26 mouse cellular contexts compared by ENCODE assay signal in the genomic region with DNA sequence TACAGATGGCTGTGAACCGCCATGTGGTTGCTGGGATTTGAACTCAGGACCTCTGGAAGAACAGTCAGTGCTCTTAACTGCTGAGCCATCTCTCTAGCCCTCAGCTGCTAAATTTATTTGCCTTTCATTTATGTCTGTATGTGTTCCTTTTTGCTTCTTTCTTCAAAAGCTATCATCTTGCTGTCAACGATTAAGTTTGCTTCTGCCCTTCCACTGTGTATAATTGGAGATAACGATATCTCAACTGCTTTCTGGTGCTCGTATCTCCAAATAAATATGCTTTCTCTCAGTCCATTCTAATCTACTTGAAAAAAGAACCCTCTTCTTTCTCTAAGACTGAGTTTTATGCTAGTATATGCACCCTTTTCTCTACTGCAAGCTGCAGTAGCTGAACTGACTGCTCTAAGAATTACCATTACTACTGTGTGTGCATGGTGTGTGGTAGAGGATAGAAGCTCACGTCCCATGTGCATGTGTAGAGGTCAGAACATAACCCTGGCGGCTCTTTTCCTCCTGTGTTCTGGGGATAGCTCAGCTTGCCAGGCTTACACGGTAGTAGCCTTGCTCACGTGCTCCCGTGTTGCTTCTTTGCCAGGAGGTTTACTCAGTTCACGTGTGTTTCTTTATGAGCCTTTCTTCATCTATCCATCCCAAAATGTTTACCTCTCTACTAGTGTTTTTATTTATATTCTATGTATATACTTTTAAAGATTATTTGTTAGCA. TPM values are rescaled to one million over a fixed set of nuclear protein-coding genes. Genes with fewer than 3 reads are reported as not detected.
DNase-seq lines count a peak whose midpoint lies in the region; ATAC-seq and TF ChIP-seq lines count a peak whose summit lies in the region.
"Had no signal": no experiment of that assay in that cellular context is flagged by ENCODE, and none has a peak within 500 bp of the region (broad histone marks: within the 10 kb centered on the region; RNA-seq: fewer than 3 reads in every experiment).

No protein-coding gene starts in this region.

- H3K4me3 ChIP-seq in G1E (ENCODE audit: low read depth, low read length), result no peak overlapping the region; the same call in 1 of the 2 replicates
- 0 out of 2 replicates have a peak overlapping the region, but pooled peaks have one; percentile 19 for H3K4me3 ChIP-seq in liver, embryonic 15.5 days (replicated peaks)
- H3K4me3 ChIP-seq: embryonic facial prominence, embryonic 13.5 days; forebrain, embryonic 15.5 days; heart, adult 2 months; heart, embryonic 13.5 days; limb, embryonic 10.5 days; midbrain, embryonic 13.5 days had no signal

- peaks cover 22% of the 10 kb centered on the region for H3K36me3 ChIP-seq in G1E (replicated peaks)
- no peaks in the 10 kb centered on the region for H3K36me3 ChIP-seq in liver, embryonic 15.5 days (replicated peaks)
- H3K36me3 ChIP-seq: embryonic facial prominence, embryonic 13.5 days; forebrain, embryonic 15.5 days; heart, embryonic 13.5 days; limb, embryonic 10.5 days; midbrain, embryonic 13.5 days had no signal

- WGBS in liver, embryonic 15.5 days (ENCODE audit: insufficient replicate concordance), result 24% methylated on average over 10 of the region's 10 CpGs

- DNase-seq in G1E (ENCODE audit: low spot score) (no peak), liver (peak; percentile 21)
- peak; percentile 57 for DNase-seq in c-Kit-positive CD71-positive TER-119-negative erythroid progenitor cells, embryonic 14.5 days (ENCODE audit: low read depth)
- no peak for DNase-seq in spleen, adult 12 weeks (ENCODE audit: low spot score)
- DNase-seq in thymus, postnatal 14 days, result no peak
- DNase-seq: adrenal gland, postnatal 25 days; cerebellum, adult 2 months; cerebellum, postnatal 25 days; embryo, embryonic 11 days; gastrocnemius, postnatal 36 days; heart, adult 2 months; heart, postnatal 14 days; kidney, adult 18-20 months; layer of hippocampus, adult 9-11 months; lung, adult 18-20 months; lung, postnatal 10 days had no signal

- TF ChIP-seq CTCF in G1E (IDR thresholded peaks at IDR 0.05; ENCODE audit: low read depth, low read length), result no peak

- peak overlapping the region; percentile 23 for H3K9ac ChIP-seq in liver, embryonic 15.5 days
- H3K9ac ChIP-seq: embryonic facial prominence, embryonic 13.5 days; forebrain, embryonic 15.5 days; heart, embryonic 13.5 days; midbrain, embryonic 13.5 days had no signal

- no peaks in the 10 kb centered on the region for H3K27me3 ChIP-seq in G1E (ENCODE audit: insufficient read depth, low read length)
- no peaks in the 10 kb centered on the region for H3K27me3 ChIP-seq in liver, embryonic 15.5 days
- H3K27me3 ChIP-seq: embryonic facial prominence, embryonic 13.5 days; forebrain, embryonic 15.5 days; heart, embryonic 13.5 days; midbrain, embryonic 13.5 days had no signal

- no peaks in the 10 kb centered on the region for H3K9me3 ChIP-seq in G1E (replicated peaks)
- H3K9me3 ChIP-seq in liver, embryonic 15.5 days (replicated peaks), result no peaks in the 10 kb centered on the region
- H3K9me3 ChIP-seq: embryonic facial prominence, embryonic 13.5 days; forebrain, embryonic 15.5 days; heart, embryonic 13.5 days; limb, embryonic 10.5 days; midbrain, embryonic 13.5 days had no signal

- peak overlapping the region; percentile 54 for H3K4me2 ChIP-seq in liver, embryonic 15.5 days
- H3K4me2 ChIP-seq: embryonic facial prominence, embryonic 13.5 days; forebrain, embryonic 15.5 days; heart, embryonic 13.5 days; midbrain, embryonic 13.5 days had no signal

- peaks cover 15% of the 10 kb centered on the region for H3K4me1 ChIP-seq in G1E (ENCODE audit: insufficient read depth, low read depth, low read length)
- peaks cover 27% of the 10 kb centered on the region for H3K4me1 ChIP-seq in liver, embryonic 15.5 days (replicated peaks)
- H3K4me1 ChIP-seq: forebrain, embryonic 15.5 days; limb, embryonic 10.5 days; midbrain, embryonic 13.5 days had no signal

- ATAC-seq in G1E (ENCODE audit: extremely low read depth, insufficient number of reproducible peaks, low FRiP score, poor library complexity, severe bottlenecking), result peak; percentile 28; the same call in 1 of the 2 replicates
- ATAC-seq in liver, embryonic 15.5 days (ENCODE audit: insufficient read depth), result peak; percentile 87
- ATAC-seq in activated CD4-positive, CD25-positive, alpha-beta regulatory T cell, adult 4 months, result no peak
- ATAC-seq in frontal cortex, adult (ENCODE audit: low TSS enrichment), result no peak
- ATAC-seq: CD4-positive, CD25-positive, alpha-beta regulatory T cell, adult 4 months; forebrain, embryonic 15.5 days; midbrain, embryonic 13.5 days had no signal

- H3K27ac ChIP-seq in liver, embryonic 15.5 days (replicated peaks), result peak overlapping the region; percentile 88
- H3K27ac ChIP-seq: embryonic facial prominence, embryonic 13.5 days; forebrain, embryonic 15.5 days; heart, adult 2 months; heart, embryonic 13.5 days; kidney, postnatal 0 days; limb, embryonic 10.5 days; midbrain, embryonic 13.5 days had no signal

RNA-seq across cellular contexts. Expression of a gene that starts 20.6 kb away (rescaled TPM):
- total RNA-seq in G1E (2014; fragmentation: Nextera tagmentation) (56.2 and 69.1 TPM in 2 replicates), G1E (2017) (65.2 and 75.7 TPM in 2 replicates)
- polyA plus RNA-seq in G1E (2012), result 4.5 and 5.7 TPM in 2 replicates
- 37.4 and 37.6 TPM in 2 replicates for polyA plus RNA-seq in liver, embryonic 15.5 days (2015; fragmentation: Nextera tagmentation; extraction: Ambion mirVana)
- polyA plus RNA-seq in activated CD4-positive, CD25-positive, alpha-beta regulatory T cell, adult 4 months (2017; shearing (Covaris generic)), result 100 to 1,000 TPM; 114 to 123 TPM

RNA-seq across cellular contexts. Expression of a gene that starts 21.0 kb away (rescaled TPM):
- total RNA-seq in G1E (2014; fragmentation: Nextera tagmentation), result 127 and 130 TPM in 2 replicates
- total RNA-seq in G1E (2017), result 123 and 124 TPM in 2 replicates
- 3.2 and 4.3 TPM in 2 replicates for polyA plus RNA-seq in G1E (2012)
- polyA plus RNA-seq in liver, embryonic 15.5 days (2015; fragmentation: Nextera tagmentation; extraction: Ambion mirVana), result 15.3 and 16.0 TPM in 2 replicates
- 10 to 100 TPM; 61.5 to 66.2 TPM for polyA plus RNA-seq in activated CD4-positive, CD25-positive, alpha-beta regulatory T cell, adult 4 months (2017; shearing (Covaris generic))

Comparison
In these comparisons a context has a peak if more than half of its experiments do, and no peak if none do; other contexts are left out.
1. ATAC-seq: peak in G1E (single experiment) and liver, embryonic 15.5 days (single experiment); none in activated CD4-positive, CD25-positive, alpha-beta regulatory T cell, adult 4 months (single experiment) and frontal cortex, adult (single experiment).
2. DNase-seq: peak in c-Kit-positive CD71-positive TER-119-negative erythroid progenitor cells, embryonic 14.5 days (single experiment) and liver (single experiment); none in G1E (single experiment), spleen, adult 12 weeks (single experiment) and thymus, postnatal 14 days (single experiment).